Mouse (Mus musculus) liver, adult 2 months (tissue): ENCODE results near the gene Bag3. TPM values are rescaled to one million over a fixed set of nuclear protein-coding genes. Genes with fewer than 3 reads are reported as not detected.

Source experiments
- DNase-seq: peaks from one replicate; pipeline ENCODE4 v3.0.0-alpha.2; 2011; ENCODE audit warnings: low read depth, low spot score; ENCODE audit errors: extremely low read depth
- H3K27ac ChIP-seq: fragments of 200-500 bp; replicated peaks from 2 replicates; pipeline ENCODE4 v1.5.1; 2012; ENCODE audit warnings: low read depth, mild to moderate bottlenecking, control low read depth, inconsistent platforms, low read length; ENCODE audit not compliant: insufficient read depth
- H3K27me3 ChIP-seq: fragments of 200-500 bp; 2 replicates; pipeline ENCODE4 v1.6.1; 2012; ENCODE audit warnings: mild to moderate bottlenecking, moderate library complexity, low read length, inconsistent platforms; ENCODE audit not compliant: control insufficient read depth, insufficient read depth
- H3K36me3 ChIP-seq: fragments of 200-500 bp; 2 replicates; pipeline ENCODE4 v1.6.1; 2012; ENCODE audit warnings: low read length, inconsistent platforms; ENCODE audit not compliant: control insufficient read depth, insufficient read depth
- H3K4me1 ChIP-seq: fragments of 200-500 bp; 2 replicates; pipeline ENCODE4 v1.6.1; 2011; ENCODE audit warnings: low read length; ENCODE audit not compliant: control insufficient read depth, insufficient read depth
- H3K4me3 ChIP-seq: fragments of 200-500 bp; 2 replicates; pipeline ENCODE4 v1.5.1; 2011; ENCODE audit warnings: low read depth, mild to moderate bottlenecking, control low read depth, low read length, moderate library complexity; ENCODE audit not compliant: insufficient read depth
- H3K79me2 ChIP-seq: fragments of 200-500 bp; 2 replicates; pipeline ENCODE4 v1.6.1; 2012; ENCODE audit warnings: inconsistent platforms, mild to moderate bottlenecking, low read length, moderate library complexity; ENCODE audit not compliant: control insufficient read depth, insufficient read depth
- H3K9ac ChIP-seq: fragments of 200-500 bp; 2 replicates; pipeline ENCODE4 v1.6.1; 2012; ENCODE audit warnings: low read depth, mild to moderate bottlenecking, control low read depth, inconsistent platforms, low read length
- CTCF ChIP-seq: fragments of 200-500 bp; IDR thresholded peaks from 2 replicates; pipeline ENCODE4 v1.5.1; 2011; ENCODE audit warnings: low read depth, low read length, control low read depth
- POLR2A ChIP-seq: fragments of 200-500 bp; IDR thresholded peaks from 2 replicates; pipeline ENCODE4 v1.6.1; 2011; ENCODE audit warnings: low read length, control low read depth; ENCODE audit not compliant: insufficient read depth; ENCODE audit errors: extremely low read depth
- WGBS: fragments of 180-500 bp; shearing (Covaris S2); methylation state at CpG from one replicate; pipeline ENCODE4 v1.1.7; 2018; 5-methylcytosine and 5-hydroxymethylcytosine counted together
- polyA plus RNA-seq: library from polyadenylated mRNA; depleted of rRNA; stranded (reverse); fragments of >200 nt; gene quantifications from 2 replicates; pipeline ENCODE4 v1.2.3, GENCODE M21; 2012
- total RNA-seq: library from RNA; depleted of rRNA; stranded (reverse); fragments of >200 nt; gene quantifications from 2 replicates; pipeline ENCODE4 v1.2.3, GENCODE M21; 2014

Bag3 gene
- total and polyA plus RNA-seq, 2 experiments, result 3.4 to 30.3 TPM

DNA sequence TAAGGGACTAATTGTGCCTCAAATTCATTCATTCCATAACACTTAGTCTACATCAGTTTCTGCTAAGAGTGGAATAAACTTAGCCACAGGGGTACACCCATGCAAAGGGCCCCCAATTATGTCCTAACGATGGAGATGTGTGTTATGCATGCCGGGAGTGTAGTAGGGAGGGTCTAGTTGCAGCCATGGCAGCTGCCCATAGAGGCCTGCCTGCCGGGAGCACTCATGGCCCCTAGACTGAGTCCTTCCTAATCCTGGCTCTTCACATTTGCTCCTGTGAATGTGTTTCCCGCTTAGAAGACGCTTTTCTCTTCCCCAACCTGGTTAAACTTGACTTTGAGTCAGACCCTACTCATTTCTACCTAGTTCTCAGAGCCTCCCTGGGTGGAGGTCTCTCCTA lies 11.5 kb upstream of the Bag3 start:
- H3K4me1 ChIP-seq, result no peaks in the 10 kb centered on the region
- no peak overlapping the region for H3K27ac ChIP-seq
- WGBS, result 93% methylated on average over 5 of the region's 5 CpGs
- no peaks in the 10 kb centered on the region for H3K27me3 ChIP-seq
- no peak overlapping the region for H3K9ac ChIP-seq
- TF ChIP-seq POLR2A (no peak), CTCF (no peak)
- no peak for DNase-seq
- H3K79me2 ChIP-seq, result no peaks in the 10 kb centered on the region
- no peaks in the 10 kb centered on the region for H3K36me3 ChIP-seq
- no peak overlapping the region for H3K4me3 ChIP-seq

- TF ChIP-seq CTCF (no peak), POLR2A (no peak)
- Histone ChIP-seq H3K36me3 (no peaks in the 10 kb centered on the region), H3K27ac (no peak overlapping the region), H3K27me3 (no peaks in the 10 kb centered on the region), H3K79me2 (no peaks in the 10 kb centered on the region), H3K9ac (no peak overlapping the region), H3K4me1 (no peaks in the 10 kb centered on the region), H3K4me3 (no peak overlapping the region)
- no peak for DNase-seq
- WGBS, result 81% methylated on average over 7 of the region's 7 CpGs
These were observed 9.9 kb upstream of the Bag3 start for GRCm38 (mm10) chr7:128513512-128513911.

DNA sequence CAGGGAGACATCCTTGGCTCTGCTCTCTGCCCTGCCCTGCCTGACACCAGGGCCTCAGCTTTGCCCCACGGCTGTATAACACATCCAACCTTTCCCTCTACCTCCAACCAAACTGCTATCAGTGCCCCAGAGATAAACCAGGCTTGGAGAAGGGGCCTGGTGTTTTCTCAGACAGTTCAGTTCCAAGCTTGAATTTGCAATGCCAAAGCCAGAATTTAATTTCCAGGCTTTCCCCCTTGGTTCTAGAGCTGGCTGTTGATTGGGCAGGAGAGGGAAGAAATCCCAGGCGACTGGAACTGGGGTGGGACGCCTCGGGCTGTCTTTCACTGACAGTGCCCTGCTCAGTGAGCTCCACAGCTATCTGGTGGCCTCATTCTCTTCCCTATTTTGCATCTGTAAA lies 9.1 kb upstream of the Bag3 start:
- Histone ChIP-seq H3K79me2 (no peaks in the 10 kb centered on the region), H3K27ac (no peak overlapping the region), H3K4me3 (no peak overlapping the region), H3K36me3 (no peaks in the 10 kb centered on the region), H3K4me1 (no peaks in the 10 kb centered on the region), H3K27me3 (no peaks in the 10 kb centered on the region), H3K9ac (no peak overlapping the region)
- TF ChIP-seq POLR2A, result no peak
- TF ChIP-seq CTCF, result no peak
- DNase-seq, result no peak
- WGBS, result 80% methylated on average over 4 of the region's 4 CpGs

DNA sequence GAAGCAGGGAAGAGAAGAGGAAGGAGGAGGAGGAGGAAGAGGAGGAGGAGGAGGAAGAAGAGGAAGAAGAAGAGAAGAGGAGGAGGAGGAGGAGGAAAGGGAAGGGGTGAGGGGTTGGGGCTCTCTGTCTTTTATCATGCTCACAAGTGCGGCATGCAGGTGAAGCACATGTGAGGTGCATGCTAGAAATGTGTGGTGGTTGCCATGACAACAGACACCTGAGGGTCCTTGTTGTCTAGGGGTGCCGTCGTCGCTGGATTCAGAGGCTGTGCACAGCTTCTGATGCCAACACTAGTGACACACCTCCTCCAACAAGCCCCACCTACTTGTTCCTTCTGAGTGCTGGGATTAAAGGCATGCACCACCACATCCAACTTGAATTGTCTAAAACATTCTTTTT lies 7.1 kb upstream of the Bag3 start:
- no peak overlapping the region for H3K9ac ChIP-seq
- no peak overlapping the region for H3K27ac ChIP-seq
- no peaks in the 10 kb centered on the region for H3K36me3 ChIP-seq
- WGBS, result 76% methylated on average over 4 of the region's 4 CpGs
- no peak for DNase-seq
- TF ChIP-seq POLR2A (no peak), CTCF (no peak)
- H3K79me2 ChIP-seq, result no peaks in the 10 kb centered on the region
- H3K4me3 ChIP-seq, result no peak overlapping the region
- no peaks in the 10 kb centered on the region for H3K4me1 ChIP-seq
- H3K27me3 ChIP-seq, result no peaks in the 10 kb centered on the region

GRCm38 (mm10) chr7:128519316-128520050 lies 3.9 kb upstream of the Bag3 start:
- H3K4me3 ChIP-seq, result no peak overlapping the region
- no peaks in the 10 kb centered on the region for H3K27me3 ChIP-seq
- DNase-seq, result no peak
- no peaks in the 10 kb centered on the region for H3K4me1 ChIP-seq
- TF ChIP-seq CTCF (no peak), POLR2A (no peak)
- no peaks in the 10 kb centered on the region for H3K79me2 ChIP-seq
- H3K9ac ChIP-seq, result no peak overlapping the region
- 90% methylated on average over 16 of the region's 16 CpGs for WGBS
- no peaks in the 10 kb centered on the region for H3K36me3 ChIP-seq
- H3K27ac ChIP-seq, result no peak overlapping the region

DNA sequence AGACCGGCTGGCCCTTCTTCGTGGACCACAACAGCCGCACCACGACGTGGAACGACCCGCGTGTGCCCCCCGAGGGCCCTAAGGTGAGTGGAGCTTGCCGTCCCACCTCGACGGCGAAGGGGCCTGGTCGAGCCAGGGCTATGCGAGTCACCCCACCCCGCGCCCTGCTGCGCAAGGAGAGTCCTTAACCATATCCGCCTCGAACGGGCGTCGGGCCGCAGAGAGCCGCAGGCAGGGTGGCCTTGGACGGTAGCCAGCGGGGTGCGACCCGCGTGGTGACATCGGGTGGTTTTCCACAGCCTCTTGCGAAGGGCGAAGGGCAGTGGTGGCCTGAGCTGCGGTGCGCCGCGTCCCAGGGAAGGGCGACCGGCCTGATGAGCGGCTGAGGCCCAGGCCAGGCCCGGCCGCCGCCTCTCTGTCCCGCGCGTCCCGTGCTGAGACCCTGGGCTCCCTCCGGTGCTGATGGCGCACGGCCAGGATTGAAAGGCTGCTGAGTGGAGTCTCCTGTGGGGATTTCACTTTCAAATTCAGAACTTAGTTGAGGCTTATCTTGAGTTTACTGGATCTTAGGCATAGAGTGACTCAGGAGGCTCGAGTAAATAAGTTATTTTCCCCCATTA lies 656 bp downstream of the Bag3 start:
- Histone ChIP-seq H3K4me1 (peaks cover 20% of the 10 kb centered on the region), H3K27ac (peak overlapping the region; percentile 99), H3K27me3 (no peaks in the 10 kb centered on the region), H3K36me3 (no peaks in the 10 kb centered on the region), H3K79me2 (peaks cover 23% of the 10 kb centered on the region), H3K9ac (peak overlapping the region; percentile 99), H3K4me3 (peak overlapping the region; percentile 94)
- peak; percentile 80 for DNase-seq
- TF ChIP-seq CTCF (no peak), POLR2A (0 out of 2 replicates have a peak, but pooled peaks have one; percentile 41)
- under 1% methylated on average over 51 of the region's 51 CpGs for whole genome bisulfite sequencing
